Mouse (Mus musculus) brown adipose tissue, adult 24 weeks (tissue): ENCODE measurements around the gene Rpl23a. TPM values are rescaled to one million over a fixed set of nuclear protein-coding genes. Genes with fewer than 3 reads are reported as not detected.
"Not testable (repeated sequence)": the region's sequence is repeated elsewhere in the genome, so short reads cannot be mapped to it uniquely, and the experiment has no call there.

Experiments used
- H3K27ac ChIP-seq: fragments of 200-500 bp; replicated peaks from 2 replicates; pipeline ENCODE4 v1.5.1; 2012; ENCODE audit warnings: low read depth, mild to moderate bottlenecking, low read length
- H3K4me1 ChIP-seq: fragments of 200-500 bp; 2 replicates; pipeline ENCODE4 v1.6.1; 2012; ENCODE audit warnings: low read length, mixed read lengths; ENCODE audit not compliant: control insufficient read depth, insufficient read depth, insufficient read length
- H3K4me3 ChIP-seq: fragments of 200-500 bp; 2 replicates; pipeline ENCODE4 v1.5.1; 2012; ENCODE audit warnings: low read depth, mild to moderate bottlenecking, low read length, moderate library complexity; ENCODE audit not compliant: insufficient read depth
- polyA plus RNA-seq: library from polyadenylated mRNA; stranded (reverse); fragments of >200 nt; gene quantifications from 2 replicates; pipeline ENCODE4 v1.2.4, GENCODE M21; 2012; ENCODE audit not compliant: missing spikeins, insufficient read depth, insufficient read length

The Rpl23a gene
- polyA plus RNA-seq, 1 experiment, result 881 TPM

- H3K4me3 ChIP-seq, result peak overlapping the region; percentile 72
- H3K27ac ChIP-seq, result peak overlapping the region; percentile 90
- peaks cover 4% of the 10 kb centered on the region; the same call in 1 of the 2 replicates for H3K4me1 ChIP-seq
Observed at GRCm38 (mm10) chr11:78194411-78195100, 11.2 kb upstream of the Rpl23a start.

DNA sequence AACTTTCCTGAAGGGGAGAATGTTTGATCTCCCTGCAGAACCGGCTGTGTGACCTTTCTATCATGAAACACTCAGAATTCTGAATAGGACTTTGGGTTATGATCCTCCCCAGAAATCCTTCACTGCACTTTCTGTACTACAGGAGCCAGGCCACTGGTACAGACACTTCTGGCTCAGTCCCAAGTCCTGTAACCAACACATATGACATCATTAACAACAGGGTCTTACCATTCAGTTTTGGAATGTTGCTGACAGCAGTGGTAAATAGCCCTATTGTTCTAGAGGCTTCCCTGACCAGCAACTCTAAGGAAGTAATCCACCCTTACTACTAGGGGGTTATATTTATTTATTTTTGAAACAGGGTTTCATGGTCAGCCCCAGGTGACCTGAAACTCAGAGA is 9.7 kb upstream of the Rpl23a start, which contains the start of gene Proca1:
Gene Proca1, plus strand, starts transcription at position 280 of the 400 bp plus-strand sequence.
- peaks cover 6% of the 10 kb centered on the region; the same call in 1 of the 2 replicates for H3K4me1 ChIP-seq
- no peak within 1 kb of the TSS for H3K27ac ChIP-seq
- no peak within 1 kb of the TSS for H3K4me3 ChIP-seq

- 0 out of 2 replicates have a peak, but pooled peaks cover 2% of the 10 kb centered on the region for H3K4me1 ChIP-seq
- H3K27ac ChIP-seq, result no peak overlapping the region
- peak overlapping the region; percentile 71 for H3K4me3 ChIP-seq
Observed at GRCm38 (mm10) chr11:78190041-78190440, 6.7 kb upstream of the Rpl23a start.

- Histone ChIP-seq H3K4me3 (peak overlapping the region; percentile 71), H3K4me1 (0 out of 2 replicates have a peak, but pooled peaks cover 2% of the 10 kb centered on the region)
Observed at GRCm38 (mm10) chr11:78189234-78190040, 6.1 kb upstream of the Rpl23a start.

GRCm38 (mm10) chr11:78188331-78189233 is 5.2 kb upstream of the Rpl23a start, which contains the start of gene Rab34:
Gene Rab34 (plus strand): TSS chr11:78188430.
- Histone ChIP-seq H3K4me3 (peak within 1 kb of the TSS; percentile 71), H3K4me1 (0 out of 2 replicates have a peak, but pooled peaks cover 2% of the 10 kb centered on the region), H3K27ac (peak within 1 kb of the TSS; percentile 66)

More at GRCm38 (mm10) chr11:78189234-78190040, 6.1 kb upstream of the Rpl23a start:
- H3K27ac ChIP-seq, result peak overlapping the region; percentile 60

DNA sequence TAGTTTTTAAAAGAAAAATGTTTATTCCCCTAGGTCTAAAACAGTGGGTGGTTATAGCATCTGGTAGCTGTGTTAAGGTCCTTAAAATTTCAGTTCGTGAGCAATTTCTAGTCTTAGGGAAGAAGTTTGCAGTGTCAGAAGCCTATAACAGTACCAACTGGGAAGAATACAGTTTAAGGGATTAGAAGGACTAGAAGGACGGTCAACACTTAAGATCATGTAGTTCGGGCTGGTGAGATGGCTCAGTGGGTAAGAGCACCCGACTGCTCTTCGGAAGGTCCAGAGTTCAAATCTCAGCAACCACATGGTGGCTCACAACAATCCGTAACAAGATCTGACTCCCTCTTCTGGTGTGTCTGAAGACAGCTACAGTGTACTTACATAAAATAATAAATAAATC is 1.3 kb upstream of the Rpl23a start:
- not testable (repeated sequence) for H3K27ac ChIP-seq, H3K4me3 ChIP-seq, H3K4me1 ChIP-seq

- no peak overlapping the region for H3K4me3 ChIP-seq
- H3K27ac ChIP-seq, result peak overlapping the region; percentile 77
- peaks cover 3% of the 10 kb centered on the region; the same call in 1 of the 2 replicates for H3K4me1 ChIP-seq
Observed at GRCm38 (mm10) chr11:78183884-78184514, 615 bp upstream of the Rpl23a start.

DNA sequence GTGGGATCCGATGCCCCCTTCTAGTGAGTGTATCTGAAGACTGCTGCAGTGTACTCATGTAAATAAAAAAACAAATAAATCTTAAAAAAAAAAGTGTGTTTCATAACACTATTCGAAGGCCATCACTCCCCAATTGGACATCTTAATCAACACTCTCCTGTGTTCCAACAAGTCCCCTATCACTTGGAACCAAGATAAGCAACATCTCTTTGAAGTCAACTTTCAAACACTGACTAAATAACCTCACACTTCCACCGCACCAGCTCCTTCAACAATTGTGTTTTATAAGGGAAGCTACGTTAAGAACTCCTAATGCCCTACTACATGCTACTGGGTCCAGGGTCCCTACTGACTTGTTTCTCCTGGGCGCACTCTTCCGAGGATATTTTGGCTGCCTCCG is 934 bp downstream of the Rpl23a start:
- Histone ChIP-seq H3K27ac (peak overlapping the region; percentile 94), H3K4me1 (peaks cover 4% of the 10 kb centered on the region; the same call in 1 of the 2 replicates), H3K4me3 (peak overlapping the region; percentile 92)

- no peak overlapping the region for H3K27ac ChIP-seq
- H3K4me3 ChIP-seq, result peak overlapping the region; percentile 92; the same call in 1 of the 2 replicates
- H3K4me1 ChIP-seq, result peaks cover 4% of the 10 kb centered on the region; the same call in 1 of the 2 replicates
Observed at GRCm38 (mm10) chr11:78181830-78182357, 1.5 kb downstream of the Rpl23a start.

- no peak overlapping the region for H3K4me3 ChIP-seq
- H3K27ac ChIP-seq, result no peak overlapping the region
- H3K4me1 ChIP-seq, result peaks cover 4% of the 10 kb centered on the region; the same call in 1 of the 2 replicates
Observed at GRCm38 (mm10) chr11:78180081-78180761, 3.2 kb downstream of the Rpl23a start.

DNA sequence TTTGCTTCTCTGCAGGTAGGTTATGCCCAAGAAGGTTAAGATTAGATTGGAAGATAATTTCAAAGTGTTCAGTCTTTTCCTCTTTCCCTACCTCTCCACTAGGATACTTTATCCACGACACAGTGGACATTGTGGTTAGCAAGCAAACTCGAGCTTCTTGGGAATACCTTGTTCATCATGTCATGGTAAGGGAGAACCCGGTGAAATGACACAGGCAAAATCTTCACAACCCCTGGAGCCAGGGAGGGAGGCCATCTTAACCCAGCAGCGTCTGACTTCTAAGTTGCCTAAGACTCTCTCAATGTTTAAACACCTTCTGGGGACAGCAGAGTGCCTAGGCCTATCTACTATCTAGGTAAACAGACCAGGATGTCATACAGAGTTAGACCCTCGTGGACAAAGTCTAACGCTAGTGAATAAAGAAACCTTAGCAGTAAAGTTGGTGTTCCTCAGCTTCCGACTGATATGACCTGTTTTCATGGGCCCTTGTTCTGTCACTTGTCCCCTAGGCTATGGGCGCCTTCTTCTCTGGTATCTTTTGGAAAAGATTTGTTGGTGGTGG is 3.9 kb downstream of the Rpl23a start:
- peaks cover 4% of the 10 kb centered on the region; the same call in 1 of the 2 replicates for H3K4me1 ChIP-seq
- H3K27ac ChIP-seq, result no peak overlapping the region
- peak overlapping the region; percentile 66 for H3K4me3 ChIP-seq

GRCm38 (mm10) chr11:78178859-78179437 is 4.4 kb downstream of the Rpl23a start:
- H3K27ac ChIP-seq, result peak overlapping the region; percentile 69
- H3K4me3 ChIP-seq, result peak overlapping the region; percentile 66
- peaks cover 4% of the 10 kb centered on the region; the same call in 1 of the 2 replicates for H3K4me1 ChIP-seq
